Mouse (Mus musculus) kidney, postnatal 0 days (tissue): Measurements from ENCODE around the gene Col6a1. TPM values are rescaled to one million over a fixed set of nuclear protein-coding genes. Genes with fewer than 3 reads are reported as not detected.

Source experiments
- ATAC-seq: fragments of 200-750 bp; cut with Nextera tagmentation; replicated peaks from 2 replicates; pipeline ENCODE4 v1.8.0; 2017; ENCODE audit warnings: low read depth, moderate number of reproducible peaks, moderate TSS enrichment, moderate library complexity; ENCODE audit not compliant: low FRiP score
- DNase-seq: peaks from one replicate; pipeline ENCODE4 v3.0.0-alpha.2; 2016; ENCODE audit warnings: low spot score
- H3K27ac ChIP-seq: fragments of 300-500 bp; sonication (generic); 2 replicates; pipeline ENCODE4 v1.5.1; 2014; ENCODE audit warnings: mild to moderate bottlenecking
- H3K27me3 ChIP-seq: fragments of 300-500 bp; sonication (generic); 2 replicates; pipeline ENCODE4 v1.6.1; 2014; ENCODE audit warnings: low read length, mixed read lengths; ENCODE audit not compliant: insufficient read depth
- H3K36me3 ChIP-seq: fragments of 300-500 bp; sonication (generic); 2 replicates; pipeline ENCODE4 v1.6.1; 2014; ENCODE audit warnings: low read length, mixed read lengths; ENCODE audit not compliant: insufficient read depth
- H3K4me1 ChIP-seq: fragments of 300-500 bp; sonication (generic); replicated peaks from 2 replicates; pipeline ENCODE4 v1.6.1; 2014; ENCODE audit warnings: antibody characterized with exemption, low read length, mixed read lengths; ENCODE audit not compliant: insufficient read depth
- H3K4me2 ChIP-seq: fragments of 300-500 bp; sonication (generic); 2 replicates; pipeline ENCODE4 v1.6.1; 2014; ENCODE audit warnings: mild to moderate bottlenecking, low read length, moderate library complexity, mixed read lengths
- H3K4me3 ChIP-seq: fragments of 300-500 bp; sonication (generic); replicated peaks from 2 replicates; pipeline ENCODE4 v1.5.1; 2014; ENCODE audit warnings: low read depth, low read length
- H3K9ac ChIP-seq: fragments of 300-500 bp; sonication (generic); 2 replicates; pipeline ENCODE4 v1.6.1; 2014; ENCODE audit warnings: low read depth, low read length
- H3K9me3 ChIP-seq: fragments of 300-500 bp; sonication (generic); replicated peaks from 2 replicates; pipeline ENCODE4 v1.6.1; 2016; ENCODE audit warnings: low read length, inconsistent platforms, mixed read lengths
- CTCF ChIP-seq: IDR thresholded peaks from 2 replicates; pipeline ENCODE4 v1.5.1; 2016; ENCODE audit warnings: antibody characterized with exemption, low read depth, mild to moderate bottlenecking, moderate library complexity
- WGBS: fragments of 180-500 bp; shearing (Covaris S2); extraction: QIAGEN DNeasy Blood & Tissue Kit; methylation state at CpG from one replicate; pipeline ENCODE4 v1.1.7; 2014; 5-methylcytosine and 5-hydroxymethylcytosine counted together
- polyA plus RNA-seq: library from polyadenylated mRNA; unstranded; fragments of >200 nt; fragmentation: Nextera tagmentation; extraction: Ambion mirVana; gene quantifications from 2 replicates; pipeline ENCODE4 v1.2.1, GENCODE M21; 2015

Col6a1 gene
- polyA plus RNA-seq, 1 experiment from 2014 or later, result 81.3 TPM

- 84% methylated on average over 4 of the region's 4 CpGs for WGBS
These were observed 898 bp upstream of the Col6a1 start for GRCm38 (mm10) chr10:76726866-76727265.

GRCm38 (mm10) chr10:76725097-76725496, 871 bp downstream of the Col6a1 start:
- WGBS, result 86% methylated on average over 2 of the region's 2 CpGs
- Histone ChIP-seq H3K4me1 (no peaks in the 10 kb centered on the region), H3K4me3 (peak overlapping the region; percentile 25), H3K4me2 (peak overlapping the region; percentile 54), H3K9ac (peak overlapping the region; percentile 51; the same call in 1 of the 2 replicates), H3K27me3 (no peaks in the 10 kb centered on the region), H3K9me3 (no peaks in the 10 kb centered on the region), H3K27ac (no peak overlapping the region), H3K36me3 (no peaks in the 10 kb centered on the region)
- ATAC-seq (no peak), DNase-seq (no peak)
- no peak for TF ChIP-seq CTCF

More at GRCm38 (mm10) chr10:76726866-76727265, 898 bp upstream of the Col6a1 start:
- no peaks in the 10 kb centered on the region for H3K9me3 ChIP-seq
- H3K4me1 ChIP-seq, result no peaks in the 10 kb centered on the region
- H3K9ac ChIP-seq, result no peak overlapping the region
- H3K4me3 ChIP-seq, result no peak overlapping the region
- DNase-seq (no peak), ATAC-seq (no peak)
- H3K27me3 ChIP-seq, result no peaks in the 10 kb centered on the region
- no peaks in the 10 kb centered on the region for H3K36me3 ChIP-seq
- H3K4me2 ChIP-seq, result no peak overlapping the region
- no peak for TF ChIP-seq CTCF
- H3K27ac ChIP-seq, result no peak overlapping the region

- Histone ChIP-seq H3K9me3 (no peaks in the 10 kb centered on the region), H3K4me1 (no peaks in the 10 kb centered on the region), H3K4me3 (peak overlapping the region; percentile 9; the same call in 1 of the 2 replicates), H3K9ac (no peak overlapping the region), H3K27ac (no peak overlapping the region), H3K27me3 (no peaks in the 10 kb centered on the region), H3K4me2 (peak overlapping the region; percentile 54), H3K36me3 (no peaks in the 10 kb centered on the region)
- no peak for TF ChIP-seq CTCF
- WGBS, result 31% methylated on average over 5 of the region's 5 CpGs
- ATAC-seq, result no peak
- no peak for DNase-seq
These were observed 1.7 kb downstream of the Col6a1 start for GRCm38 (mm10) chr10:76724231-76724736.

- ATAC-seq, result no peak
- no peak overlapping the region for H3K27ac ChIP-seq
- no peaks in the 10 kb centered on the region for H3K9me3 ChIP-seq
- H3K27me3 ChIP-seq, result no peaks in the 10 kb centered on the region
- H3K9ac ChIP-seq, result no peak overlapping the region
- no peak overlapping the region for H3K4me2 ChIP-seq
- no peaks in the 10 kb centered on the region for H3K4me1 ChIP-seq
- no peaks in the 10 kb centered on the region for H3K36me3 ChIP-seq
- H3K4me3 ChIP-seq, result no peak overlapping the region
- WGBS, result 83% methylated on average over 18 of the region's 18 CpGs
- DNase-seq, result no peak
- no peak for TF ChIP-seq CTCF
These were observed 3.1 kb downstream of the Col6a1 start for GRCm38 (mm10) chr10:76722751-76723450.

GRCm38 (mm10) chr10:76721746-76722145, 4.2 kb downstream of the Col6a1 start:
- TF ChIP-seq CTCF, result no peak
- no peak overlapping the region for H3K27ac ChIP-seq
- no peaks in the 10 kb centered on the region for H3K27me3 ChIP-seq
- 94% methylated on average over 6 of the region's 6 CpGs for WGBS
- no peak overlapping the region for H3K9ac ChIP-seq
- H3K4me3 ChIP-seq, result no peak overlapping the region
- no peaks in the 10 kb centered on the region for H3K9me3 ChIP-seq
- no peaks in the 10 kb centered on the region for H3K36me3 ChIP-seq
- H3K4me2 ChIP-seq, result no peak overlapping the region
- DNase-seq (no peak), ATAC-seq (no peak)
- H3K4me1 ChIP-seq, result no peaks in the 10 kb centered on the region

GRCm38 (mm10) chr10:76721216-76721615, 4.8 kb downstream of the Col6a1 start:
- Histone ChIP-seq H3K27ac (no peak overlapping the region), H3K4me3 (no peak overlapping the region), H3K4me2 (no peak overlapping the region), H3K9ac (no peak overlapping the region), H3K9me3 (no peaks in the 10 kb centered on the region), H3K36me3 (no peaks in the 10 kb centered on the region), H3K27me3 (no peaks in the 10 kb centered on the region), H3K4me1 (no peaks in the 10 kb centered on the region)
- ATAC-seq (no peak), DNase-seq (no peak)
- 83% methylated on average over 11 of the region's 11 CpGs for WGBS
- no peak for TF ChIP-seq CTCF
